In the genomic region with DNA sequence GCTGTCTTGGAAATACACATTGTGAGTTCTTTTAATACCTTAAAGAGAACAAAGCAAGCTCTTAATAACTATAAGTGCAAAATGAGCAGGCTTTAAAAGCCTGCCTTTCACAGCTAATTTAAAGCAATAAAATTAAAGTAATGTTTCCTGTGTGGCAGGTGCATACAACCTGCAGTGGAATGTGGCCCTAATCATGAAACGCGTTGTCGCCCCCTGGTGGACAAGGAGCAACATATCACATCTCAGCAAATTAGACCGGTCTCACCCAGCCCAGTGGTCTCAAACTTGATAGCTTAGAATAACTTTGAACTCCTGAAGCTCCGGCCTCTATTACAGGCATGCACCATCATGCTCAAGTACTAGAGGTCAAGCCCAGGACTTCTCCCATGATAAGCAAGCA, we compare ENCODE assay signal across 8 mouse cellular contexts. TPM values are rescaled to one million over a fixed set of nuclear protein-coding genes. Genes with fewer than 3 reads are reported as not detected.
A peak's percentile ranks its signal among the peaks of the same experiment; 100 is the strongest.
DNase-seq lines count a peak whose midpoint lies in the region; TF ChIP-seq lines count a peak whose summit lies in the region.

No protein-coding gene starts in this region.

- 5% methylated on average over 5 of the region's 5 CpGs for WGBS in lung, adult 2 months

- no peak overlapping the region for H3K27ac ChIP-seq in MEL (ENCODE audit: control insufficient read depth, low read depth, low read length)
- no peak overlapping the region for H3K27ac ChIP-seq in gastrocnemius, adult 2 months

- no peak overlapping the region for H3K9ac ChIP-seq in MEL (ENCODE audit: control insufficient read depth, low read depth, low read length, poor library complexity, severe bottlenecking)

- TF ChIP-seq POLR2A in MEL (IDR thresholded peaks at IDR 0.05; ENCODE audit: control insufficient read depth in 1 of 2, insufficient read depth in 1 of 2, low read depth in 1 of 2, low read length in 2 of 2, poor library complexity in 1 of 2), result no peak
- no peak for TF ChIP-seq POLR2A in lung, adult 2 months (IDR thresholded peaks at IDR 0.05; ENCODE audit: borderline replicate concordance, extremely low read depth, low read depth, low read length)

- intact Hi-C loops in gastrocnemius, adult 2 months (cut with DNase I), result loop anchor here (1.0 kb wide), 1 partner anchor 76 kb away; no protein-coding TSS in a partner anchor

- H3K4me3 ChIP-seq in C2C12 (ENCODE audit: insufficient read depth, poor library complexity, severe bottlenecking) (no peak overlapping the region), MEL (ENCODE audit: control insufficient read depth in 1 of 2, insufficient read depth in 1 of 2, low read depth in 2 of 2, low read length in 2 of 2) (no peak overlapping the region)
- H3K4me3 ChIP-seq in gastrocnemius, adult 2 months, result no peak overlapping the region
- H3K4me3 ChIP-seq in lung, adult 2 months (replicated peaks; ENCODE audit: extremely low read depth, low read depth, low read length), result no peak overlapping the region

- H3K4me1 ChIP-seq in MEL (ENCODE audit: control insufficient read depth in 1 of 2, insufficient read depth in 2 of 2, low read length in 2 of 2), result peaks cover 10 to 11% of the 10 kb centered on the region in 2 experiments
- H3K4me1 ChIP-seq in lung, adult 2 months (ENCODE audit: control insufficient read depth, insufficient read depth, low read length), result no peaks in the 10 kb centered on the region; the same call in 1 of the 2 replicates

- TF ChIP-seq EP300 in MEL (IDR thresholded peaks at IDR 0.05; ENCODE audit: low read depth in 1 of 2, low read length in 2 of 2), result no peak

- DNase-seq in MEL (ENCODE audit: low read depth, low spot score), result peak; percentile 80
- DNase-seq in cerebellum, adult 8-10 months, result peak; percentile 83
- DNase-seq in gastrocnemius, adult 2 months, result peak; percentile 81
- peak; percentile 75 for DNase-seq in kidney, adult 9 months
- peak; percentile 81 for DNase-seq in lung, adult 2 months
- DNase-seq in right cerebral cortex, adult 18-20 months, result peak; percentile 72
- peak; percentile 93 for DNase-seq in thymus, postnatal 4 days

- no peaks in the 10 kb centered on the region for H3K9me3 ChIP-seq in MEL (replicated peaks; ENCODE audit: insufficient read depth, low read length)

- H3K36me3 ChIP-seq in C2C12 (ENCODE audit: control insufficient read depth, insufficient read depth) (no peaks in the 10 kb centered on the region), MEL (ENCODE audit: control insufficient read depth in 1 of 2, insufficient read depth in 2 of 2, low read length in 2 of 2) (peaks cover 0 to 9% of the 10 kb centered on the region in 2 experiments; a peak in 2 of 4 replicates)

- no peaks in the 10 kb centered on the region for H3K79me2 ChIP-seq in C2C12 (ENCODE audit: control insufficient read depth, insufficient read depth)
- H3K79me2 ChIP-seq in MEL (ENCODE audit: control insufficient read depth, insufficient read depth, low read length, poor library complexity), result no peaks in the 10 kb centered on the region

- peak; percentile 79 for TF ChIP-seq RAD21 in MEL (IDR thresholded peaks at IDR 0.05; ENCODE audit: low read depth, low read length)

- H3K27me3 ChIP-seq in C2C12 (ENCODE audit: control insufficient read depth, insufficient read depth, insufficient read length) (no peaks in the 10 kb centered on the region), MEL (ENCODE audit: control insufficient read depth in 1 of 2, insufficient read depth in 2 of 2, low read length in 2 of 2) (no peaks in the 10 kb centered on the region)

- TF ChIP-seq CTCF in C2C12 (IDR thresholded peaks at IDR 0.05; ENCODE audit: control insufficient read depth, insufficient read depth, insufficient read length) (peak; percentile 76), MEL (IDR thresholded peaks at IDR 0.05 in 2 of 3, conservative IDR thresholded peaks at IDR 0.05 in 1 of 3; ENCODE audit: control insufficient read depth in 1 of 3, insufficient read depth in 1 of 3, low read depth in 2 of 3, low read length in 3 of 3, poor library complexity in 1 of 3, severe bottlenecking in 1 of 3) (peak; percentile 73 to 92 (median 89))
- TF ChIP-seq CTCF in gastrocnemius, adult 2 months (IDR thresholded peaks at IDR 0.05), result peak; percentile 92
- peak; percentile 92 for TF ChIP-seq CTCF in lung, adult 2 months (IDR thresholded peaks at IDR 0.05; ENCODE audit: insufficient read depth, low read length)

- H3ac ChIP-seq in C2C12 (ENCODE audit: control insufficient read depth, insufficient read length, low read depth), result no peak overlapping the region

- no peaks in the 10 kb centered on the region for H3K79me3 ChIP-seq in C2C12 (ENCODE audit: low read depth)

TF ChIP-seq in C2C12, 6 proteins besides CTCF, POLR2A, EP300 and RAD21:
- no peak for TF ChIP-seq FOSL1 (IDR thresholded peaks at IDR 0.05; ENCODE audit: insufficient read depth, low read length, poor library complexity, severe bottlenecking)
TF ChIP-seq in C2C12: peak in this region for 0.

TF ChIP-seq in MEL, 35 proteins besides CTCF, POLR2A, EP300 and RAD21 (continues in another document):
- no peak for TF ChIP-seq TCF12 (IDR thresholded peaks at IDR 0.05; ENCODE audit: low read depth, low read length)
- peak; percentile 92 for TF ChIP-seq SMC3 (IDR thresholded peaks at IDR 0.05; ENCODE audit: low read depth, low read length)
- no peak for TF ChIP-seq ZNF384 (IDR thresholded peaks at IDR 0.05; ENCODE audit: low read depth, low read length)
- TF ChIP-seq ZC3H11A (IDR thresholded peaks at IDR 0.05; ENCODE audit: low read depth, low read length), result peak; percentile 78
- TF ChIP-seq E2F4 (IDR thresholded peaks at IDR 0.05; ENCODE audit: borderline replicate concordance, low read depth, low read length), result no peak
- no peak for TF ChIP-seq MAFK (IDR thresholded peaks at IDR 0.05; ENCODE audit: borderline replicate concordance, low read depth, low read length)
- 0 out of 2 replicates have a peak, but pooled peaks have one; percentile 39 for TF ChIP-seq SIN3A (IDR thresholded peaks at IDR 0.05; ENCODE audit: low read length)
- no peak for TF ChIP-seq BHLHE40 (IDR thresholded peaks at IDR 0.05; ENCODE audit: borderline replicate concordance, low read depth, low read length)
- no peak for TF ChIP-seq MEF2A (IDR thresholded peaks at IDR 0.05; ENCODE audit: extremely low read depth, insufficient replicate concordance, low read depth, low read length, poor library complexity, severe bottlenecking)
- no peak for TF ChIP-seq RCOR1 (IDR thresholded peaks at IDR 0.05; ENCODE audit: low read depth, low read length)
- TF ChIP-seq MYC (IDR thresholded peaks at IDR 0.05; ENCODE audit: low read depth, low read length), result 0 out of 2 replicates have a peak, but pooled peaks have one; percentile 26
- TF ChIP-seq UBTF (IDR thresholded peaks at IDR 0.05; ENCODE audit: borderline replicate concordance, insufficient read depth, low read depth, low read length), result no peak
- TF ChIP-seq HCFC1 (IDR thresholded peaks at IDR 0.05; ENCODE audit: low read depth, low read length), result no peak
- no peak for TF ChIP-seq MAZ (IDR thresholded peaks at IDR 0.05; ENCODE audit: low read depth, low read length)
- TF ChIP-seq NRF1 (IDR thresholded peaks at IDR 0.05; ENCODE audit: insufficient read depth, low read depth, low read length, poor library complexity, severe bottlenecking), result no peak
- TF ChIP-seq TBP (IDR thresholded peaks at IDR 0.05; ENCODE audit: low read depth, low read length), result no peak
- no peak for TF ChIP-seq ZKSCAN1 (IDR thresholded peaks at IDR 0.05; ENCODE audit: low read depth, low read length)
- no peak for TF ChIP-seq GATA1 (IDR thresholded peaks at IDR 0.05; ENCODE audit: low read depth, low read length)
- no peak for TF ChIP-seq POLR2AphosphoS5 (IDR thresholded peaks at IDR 0.05; ENCODE audit: borderline replicate concordance, low read depth, low read length)
- TF ChIP-seq ETS1 (IDR thresholded peaks at IDR 0.05; ENCODE audit: low read depth, low read length), result no peak
- TF ChIP-seq USF2 (IDR thresholded peaks at IDR 0.05; ENCODE audit: borderline replicate concordance in 1 of 2, insufficient read depth in 1 of 2, low read depth in 1 of 2, low read length in 2 of 2), result no peak
- no peak for TF ChIP-seq TAL1 (IDR thresholded peaks at IDR 0.05; ENCODE audit: low read length)

RNA-seq across cellular contexts. Expression of a gene that starts 9.8 kb away (rescaled TPM):
- polyA plus RNA-seq in C2C12 (2012; fragmentation: generic; extraction: Trizol) (0.73 TPM), MEL (2012; ENCODE audit: insufficient read depth in 1 of 2, insufficient read length in 2 of 2, low read depth in 1 of 2, low replicate concordance in 2 of 2, missing spikeins in 1 of 2) (10 to 100 TPM in 1 of 2 experiments, not detected in 1; 11.1 TPM)
- 7.3 and 9.1 TPM in 2 replicates for total RNA-seq in MEL (2012; rRNA removed)
- under 1 TPM; 0.38 to 0.45 TPM for total RNA-seq in gastrocnemius, adult 2 months (2021)
- 2.6 and 2.9 TPM in 2 replicates for polyA plus RNA-seq in lung, adult 2 months (2012; rRNA removed)

RNA-seq across cellular contexts. Expression of a gene that starts 9.9 kb away (rescaled TPM):
- polyA plus RNA-seq in C2C12 (2012; fragmentation: generic; extraction: Trizol) (148 TPM), MEL (2012; ENCODE audit: insufficient read depth in 1 of 2, insufficient read length in 2 of 2, low read depth in 1 of 2, low replicate concordance in 2 of 2, missing spikeins in 1 of 2) (100 to 1,000 TPM; 101 to 424 TPM)
- total RNA-seq in MEL (2012; rRNA removed), result 91.9 and 92.1 TPM in 2 replicates
- 10 to 100 TPM; 35.0 to 46.0 TPM for total RNA-seq in gastrocnemius, adult 2 months (2021)
- 29.8 and 58.1 TPM in 2 replicates for polyA plus RNA-seq in lung, adult 2 months (2012; rRNA removed)

RNA-seq across cellular contexts. Expression of a gene that starts 27.4 kb away (rescaled TPM):
- 35.9 TPM for polyA plus RNA-seq in C2C12 (2012; fragmentation: generic; extraction: Trizol)
- 81.1 and 85.6 TPM in 2 replicates for total RNA-seq in MEL (2012; rRNA removed)
- polyA plus RNA-seq in MEL (2012; ENCODE audit: insufficient read depth in 1 of 2, insufficient read length in 2 of 2, low read depth in 1 of 2, low replicate concordance in 2 of 2, missing spikeins in 1 of 2), result 10 to 100 TPM in 1 of 2 experiments, not detected in 1; 89.9 TPM
- 10 to 100 TPM; 22.1 to 28.5 TPM for total RNA-seq in gastrocnemius, adult 2 months (2021)
- 42.4 and 57.6 TPM in 2 replicates for polyA plus RNA-seq in lung, adult 2 months (2012; rRNA removed)

RNA-seq across cellular contexts. Expression of a gene that starts 27.9 kb away (rescaled TPM):
- 49.5 TPM for polyA plus RNA-seq in C2C12 (2012; fragmentation: generic; extraction: Trizol)
- total RNA-seq in MEL (2012; rRNA removed), result 68.9 and 73.8 TPM in 2 replicates
- polyA plus RNA-seq in MEL (2012; ENCODE audit: insufficient read depth in 1 of 2, insufficient read length in 2 of 2, low read depth in 1 of 2, low replicate concordance in 2 of 2, missing spikeins in 1 of 2), result 100 to 1,000 TPM in 1 of 2 experiments, not detected in 1; 100 TPM
- total RNA-seq in gastrocnemius, adult 2 months (2021), result 1 to 10 TPM; 4.9 to 5.5 TPM
- 18.9 and 22.5 TPM in 2 replicates for polyA plus RNA-seq in lung, adult 2 months (2012; rRNA removed)

RNA-seq across cellular contexts. Expression of a gene that starts 47.4 kb away (rescaled TPM):
- 185 TPM for polyA plus RNA-seq in C2C12 (2012; fragmentation: generic; extraction: Trizol)
- 406 and 433 TPM in 2 replicates for total RNA-seq in MEL (2012; rRNA removed)
- polyA plus RNA-seq in MEL (2012; ENCODE audit: insufficient read depth in 1 of 2, insufficient read length in 2 of 2, low read depth in 1 of 2, low replicate concordance in 2 of 2, missing spikeins in 1 of 2), result 1,000 to 10,000 TPM in 1 of 2 experiments, 100 to 1,000 TPM in 1; 365 to 1,109 TPM
- total RNA-seq in gastrocnemius, adult 2 months (2021), result 10 to 100 TPM; 45.2 to 62.8 TPM
- 114 and 144 TPM in 2 replicates for polyA plus RNA-seq in lung, adult 2 months (2012; rRNA removed)
